Mouse (Mus musculus) kidney, adult 11 months (tissue): ENCODE results near the gene Rnf185.

ENCODE experiments used
- DNase-seq: peaks from one replicate; pipeline ENCODE4 v3.0.0; 2022

The Rnf185 gene

GRCm38 (mm10) chr11:3443091-3443490, 9.1 kb downstream of the Rnf185 start:
- no peak for DNase-seq

GRCm38 (mm10) chr11:3442677-3443076, 9.5 kb downstream of the Rnf185 start:
- DNase-seq, result no peak

GRCm38 (mm10) chr11:3441696-3442443, 10.3 kb downstream of the Rnf185 start:
- DNase-seq, result no peak

- DNase-seq, result no peak
These were observed 14.5 kb downstream of the Rnf185 start for GRCm38 (mm10) chr11:3437621-3438020.

GRCm38 (mm10) chr11:3433809-3434208, 18.4 kb downstream of the Rnf185 start:
- DNase-seq, result no peak

- no peak for DNase-seq
These were observed 20.1 kb downstream of the Rnf185 start for GRCm38 (mm10) chr11:3431976-3432603.

GRCm38 (mm10) chr11:3431515-3431914, 20.6 kb downstream of the Rnf185 start:
- DNase-seq, result no peak

GRCm38 (mm10) chr11:3428632-3429031, 23.5 kb downstream of the Rnf185 start:
- no peak for DNase-seq

GRCm38 (mm10) chr11:3427697-3428230, 24.4 kb downstream of the Rnf185 start:
- DNase-seq, result peak; percentile 42

- no peak for DNase-seq
These were observed 29.9 kb downstream of the Rnf185 start for GRCm38 (mm10) chr11:3422242-3422641.

GRCm38 (mm10) chr11:3418741-3419140, 33.4 kb downstream of the Rnf185 start:
- DNase-seq, result peak; percentile 33

GRCm38 (mm10) chr11:3417795-3418194, 34.4 kb downstream of the Rnf185 start:
- peak; percentile 26 for DNase-seq

- DNase-seq, result no peak
These were observed 35.8 kb downstream of the Rnf185 start for GRCm38 (mm10) chr11:3416399-3416798.

GRCm38 (mm10) chr11:3412111-3412510, 40.1 kb downstream of the Rnf185 start:
- no peak for DNase-seq

- peak; percentile 86 for DNase-seq
These were observed 43.0 kb downstream of the Rnf185 start, which contains the start of gene Limk2 for GRCm38 (mm10) chr11:3408997-3409732. Gene Limk2 (minus strand): TSS chr11:3409189.

- DNase-seq, result no peak
These were observed 43.8 kb downstream of the Rnf185 start for GRCm38 (mm10) chr11:3408131-3408996.

- DNase-seq, result no peak
These were observed 47.7 kb downstream of the Rnf185 start for GRCm38 (mm10) chr11:3404287-3405047.

GRCm38 (mm10) chr11:3403024-3403423, 49.1 kb downstream of the Rnf185 start:
- DNase-seq, result no peak

- no peak for DNase-seq
These were observed 53.8 kb downstream of the Rnf185 start for GRCm38 (mm10) chr11:3398318-3398717.

GRCm38 (mm10) chr11:3396562-3396961, 55.6 kb downstream of the Rnf185 start:
- DNase-seq, result no peak

- no peak for DNase-seq
These were observed 56.1 kb downstream of the Rnf185 start for GRCm38 (mm10) chr11:3396091-3396490.

GRCm38 (mm10) chr11:3394520-3394919, 57.6 kb downstream of the Rnf185 start:
- no peak for DNase-seq
